Mouse (Mus musculus) lung, adult 2 months (tissue): ENCODE measurements around the gene Tor1a.

ENCODE experiments used
- CTCF ChIP-seq: fragments of 200-500 bp; IDR thresholded peaks from 2 replicates; pipeline ENCODE4 v1.5.1; 2011; ENCODE audit warnings: mild to moderate bottlenecking, low read length, control low read depth; ENCODE audit not compliant: insufficient read depth
- POLR2A ChIP-seq: fragments of 200-500 bp; IDR thresholded peaks from 2 replicates; pipeline ENCODE4 v1.6.1; 2011; ENCODE audit warnings: low read depth, mild to moderate bottlenecking, control low read depth, low read length, borderline replicate concordance; ENCODE audit errors: extremely low read depth

- TF ChIP-seq CTCF = no peak
- no peak for TF ChIP-seq POLR2A
These were observed 38.7 kb upstream of the Tor1a start for GRCm38 (mm10) chr2:31006434-31006833.
